Mouse (Mus musculus) gastrocnemius, adult 2 months (tissue): ENCODE results near the gene Afmid. TPM values are rescaled to one million over a fixed set of nuclear protein-coding genes. Genes with fewer than 3 reads are reported as not detected.

Experiments used
- DNase-seq: peaks from one replicate; pipeline ENCODE4 v3.0.0; 2022
- H3K27ac ChIP-seq: fragments of 200-600 bp; 2 replicates; pipeline ENCODE4 v1.8.1; 2022; ENCODE audit warnings: mild to moderate bottlenecking
- H3K4me3 ChIP-seq: fragments of 200-600 bp; 2 replicates; pipeline ENCODE4 v1.8.1; 2022; ENCODE audit warnings: mild to moderate bottlenecking, moderate library complexity
- CTCF ChIP-seq: fragments of 200-600 bp; IDR thresholded peaks from 2 replicates; pipeline ENCODE4 v1.8.1; 2022; ENCODE audit warnings: antibody characterized with exemption, mild to moderate bottlenecking, moderate library complexity
- intact Hi-C: fragments of 180-260 bp; cut with DNase I; formaldehyde crosslinking; loops from one replicate; pipeline ENCODE4 v1.15.1; 2025
- total RNA-seq, 2 experiments: library from RNA; stranded (reverse); gene quantifications; 2 replicates each; pipeline ENCODE4 v1.2.3; 2021

Afmid gene
- total RNA-seq, 2 experiments from 2014 or later = 3.1 to 3.3 TPM

DNA sequence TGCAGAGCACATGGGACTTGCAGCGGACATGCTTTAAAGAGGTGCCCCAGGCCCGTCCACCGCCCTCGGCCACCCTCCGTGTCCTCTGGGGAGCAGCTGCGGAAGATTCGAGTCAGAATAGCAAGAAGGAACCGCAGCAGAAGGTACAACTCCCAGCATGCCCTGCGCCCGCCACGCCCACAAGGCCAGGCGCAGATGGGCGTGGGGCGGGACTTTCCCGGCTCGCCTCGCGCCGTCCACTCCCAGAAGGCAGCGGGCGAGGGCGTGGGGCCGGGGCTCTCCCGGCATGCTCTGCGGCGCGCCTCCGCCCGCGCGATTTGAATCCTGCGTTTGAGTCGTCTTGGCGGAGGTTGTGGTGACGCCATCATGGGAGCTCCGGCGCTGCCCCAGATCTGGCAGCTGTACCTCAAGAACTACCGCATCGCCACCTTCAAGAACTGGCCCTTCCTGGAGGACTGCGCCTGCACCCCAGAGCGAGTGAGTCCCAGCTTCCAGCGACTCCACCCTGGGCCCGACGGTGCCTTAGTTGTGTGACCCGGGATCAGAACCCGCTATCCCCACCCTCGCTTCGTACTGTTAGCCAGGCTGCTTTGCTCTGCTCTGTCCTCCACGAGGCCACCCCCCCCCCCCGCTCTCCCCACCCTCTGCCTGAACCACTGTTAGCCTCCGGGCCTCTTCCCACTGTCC is 23.4 kb downstream of the Afmid start, which contains the start of gene Birc5:
Birc5 (plus strand) TSS at position 267 of the 687 bp plus-strand sequence.
- DNase-seq = peak; percentile 97
- peak within 1 kb of the TSS; percentile 94 for H3K27ac ChIP-seq
- intact Hi-C loops = no loop called here
- no peak for TF ChIP-seq CTCF
- H3K4me3 ChIP-seq = peak within 1 kb of the TSS; percentile 82

DNA sequence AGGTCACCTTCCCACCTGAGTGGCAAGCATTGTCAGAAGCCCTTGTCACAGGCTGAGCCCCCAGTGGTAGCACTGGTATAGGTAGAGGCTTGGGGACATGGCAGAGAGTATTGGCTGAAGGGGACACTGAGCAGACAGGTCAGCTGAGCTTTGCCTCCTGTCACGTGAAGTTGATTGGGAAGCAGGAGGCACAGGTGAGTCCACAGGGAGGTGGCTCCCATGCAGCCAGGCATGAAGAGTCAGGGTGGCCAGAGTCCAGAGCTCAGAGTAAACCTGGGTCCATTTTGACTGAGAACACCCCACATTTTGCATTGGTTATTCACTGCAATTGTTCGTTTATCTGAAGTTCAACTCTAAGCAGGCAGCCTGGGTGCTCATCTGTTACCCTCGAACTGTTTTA is 27.2 kb downstream of the Afmid start:
- H3K4me3 ChIP-seq = no peak overlapping the region
- no peak for DNase-seq
- intact Hi-C loops = no loop called here

DNA sequence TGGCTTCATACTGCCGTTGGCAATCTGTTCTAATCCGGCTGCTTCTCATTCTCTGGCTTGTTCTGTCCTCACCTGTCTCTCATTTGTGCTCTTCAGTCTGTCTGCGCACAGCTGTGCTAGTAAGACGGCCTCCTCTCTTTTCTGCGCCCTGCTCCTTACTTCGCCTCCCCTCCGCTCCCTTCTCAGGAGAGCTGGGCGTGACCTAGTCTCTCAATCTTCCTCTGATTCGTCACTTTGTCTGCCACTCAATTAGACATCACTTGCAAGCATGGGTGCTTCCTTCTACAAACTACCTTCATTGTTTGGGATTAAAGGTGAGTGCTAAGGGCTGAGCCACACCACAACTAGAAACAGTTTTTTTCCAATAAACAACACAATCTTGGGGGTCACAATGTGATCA is 28.5 kb downstream of the Afmid start:
- no peak for DNase-seq
- no peak overlapping the region for H3K4me3 ChIP-seq
- intact Hi-C loops = no loop called here
- H3K27ac ChIP-seq = no peak overlapping the region
- no peak for TF ChIP-seq CTCF

More for the DNA sequence above, 27.2 kb downstream of the Afmid start:
- no peak for TF ChIP-seq CTCF
- H3K27ac ChIP-seq = no peak overlapping the region

DNA sequence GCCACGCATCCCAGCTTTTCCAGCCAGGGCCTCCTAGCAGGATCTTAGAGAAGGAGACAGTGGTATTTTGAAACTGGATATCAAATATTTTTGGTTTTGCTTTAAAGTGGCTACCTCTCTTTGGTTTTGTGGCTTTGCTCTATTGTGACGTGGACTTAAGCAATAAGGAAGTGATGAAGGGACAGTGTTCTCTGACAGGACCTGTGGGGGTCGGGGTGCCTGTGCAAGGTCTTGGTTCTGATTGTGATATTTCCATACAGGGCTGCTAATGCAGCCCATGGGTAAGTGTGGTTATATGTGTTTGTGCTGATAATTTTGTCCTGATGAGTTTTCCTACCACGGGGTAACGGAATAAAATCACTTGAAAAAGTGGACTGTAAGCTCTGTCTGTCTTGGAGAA is 29.6 kb downstream of the Afmid start:
- no peak overlapping the region for H3K27ac ChIP-seq
- intact Hi-C loops = no loop called here
- no peak for DNase-seq
- H3K4me3 ChIP-seq = no peak overlapping the region
- TF ChIP-seq CTCF = no peak

DNA sequence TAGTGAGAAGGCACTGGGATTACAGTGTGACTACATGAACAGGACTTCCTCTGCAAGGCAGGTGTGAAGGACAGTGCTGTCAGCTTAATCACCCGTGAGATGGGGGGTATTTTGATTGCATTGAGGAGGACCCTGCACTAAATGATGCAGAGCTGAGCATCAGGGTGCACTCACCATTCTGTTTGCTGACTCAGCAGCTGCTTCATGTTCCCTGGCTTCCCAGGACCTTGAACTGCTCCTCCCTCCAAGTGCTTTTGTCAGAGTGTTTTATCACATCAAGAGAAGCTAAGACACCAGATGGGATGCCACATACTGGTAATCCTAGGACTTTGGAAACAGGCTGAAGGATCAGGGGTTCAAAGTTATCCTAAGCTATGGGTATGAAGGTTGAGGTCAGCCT is 30.3 kb downstream of the Afmid start:
- H3K27ac ChIP-seq = no peak overlapping the region
- no peak overlapping the region for H3K4me3 ChIP-seq
- TF ChIP-seq CTCF = no peak
- intact Hi-C loops = no loop called here
- DNase-seq = no peak

DNA sequence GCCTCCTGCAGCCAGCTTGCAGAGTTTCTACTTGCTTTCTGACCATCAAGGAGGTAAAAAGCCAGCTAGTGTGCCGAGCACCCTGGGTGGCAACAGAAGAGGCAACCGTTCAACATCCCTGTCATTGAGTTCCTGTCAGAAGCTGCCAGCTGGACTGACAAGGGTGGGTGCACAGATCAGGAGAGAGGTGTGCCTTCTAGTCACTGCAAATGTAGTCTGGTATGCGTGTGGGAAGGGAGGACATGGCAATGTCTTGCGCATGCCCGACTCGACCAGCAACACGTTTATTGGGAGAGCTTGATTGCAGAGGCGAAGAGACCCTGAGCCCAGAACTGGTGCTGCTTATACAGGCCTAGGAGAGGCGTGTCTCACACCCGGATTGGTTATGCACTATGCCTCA is 31.7 kb downstream of the Afmid start:
- DNase-seq = no peak
- TF ChIP-seq CTCF = no peak
- intact Hi-C loops = no loop called here

DNA sequence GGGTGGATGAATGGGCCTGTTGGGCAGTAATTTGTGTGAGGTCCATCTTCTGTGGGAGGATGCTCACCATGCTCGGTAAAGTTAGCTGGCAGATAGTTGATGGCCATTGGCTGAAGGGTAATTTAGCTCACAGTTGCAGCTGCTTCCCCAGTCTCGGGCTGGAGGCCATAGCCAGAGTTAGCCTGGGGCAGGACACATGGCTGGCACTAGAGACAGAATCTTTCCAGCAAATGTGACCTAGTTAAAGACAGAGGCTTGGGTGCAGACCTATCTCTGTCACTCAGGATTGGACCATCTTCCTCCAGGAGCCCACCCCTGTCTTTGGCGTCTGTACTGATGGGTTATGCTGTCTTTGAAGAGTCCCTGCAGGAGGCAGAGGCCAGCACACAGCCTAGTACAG is 32.7 kb downstream of the Afmid start:
- intact Hi-C loops = no loop called here
- TF ChIP-seq CTCF = no peak
- Histone ChIP-seq H3K4me3 (no peak overlapping the region), H3K27ac (no peak overlapping the region)
- peak; percentile 53 for DNase-seq

More for the DNA sequence above, 31.7 kb downstream of the Afmid start:
- Histone ChIP-seq H3K27ac (no peak overlapping the region), H3K4me3 (no peak overlapping the region)

DNA sequence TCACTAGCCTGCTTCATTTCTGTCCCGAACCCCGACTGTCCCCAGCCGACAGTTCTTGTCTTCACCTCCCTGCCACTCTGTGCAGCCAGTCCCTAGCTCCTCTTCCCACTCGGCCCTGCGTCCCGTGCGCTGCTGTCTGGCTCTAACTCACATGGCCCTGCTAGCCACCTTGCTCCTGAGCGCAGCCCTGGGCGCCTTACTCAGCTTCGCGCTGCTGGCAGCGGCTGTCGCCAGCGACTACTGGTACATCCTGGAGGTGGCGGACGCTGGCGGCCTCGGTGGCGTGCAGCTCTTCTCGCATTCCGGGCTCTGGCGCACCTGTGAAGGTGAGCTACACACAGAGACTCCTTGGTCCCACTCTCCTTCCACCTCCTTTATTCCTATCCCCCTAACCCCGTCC is 34.9 kb downstream of the Afmid start, which contains the start of gene Tmem235:
Tmem235 (plus strand) TSS at position 152 of the 400 bp plus-strand sequence.
- no peak within 1 kb of the TSS for H3K4me3 ChIP-seq
- intact Hi-C loops = no loop called here
- TF ChIP-seq CTCF = no peak
- H3K27ac ChIP-seq = no peak within 1 kb of the TSS
- peak; percentile 54 for DNase-seq

DNA sequence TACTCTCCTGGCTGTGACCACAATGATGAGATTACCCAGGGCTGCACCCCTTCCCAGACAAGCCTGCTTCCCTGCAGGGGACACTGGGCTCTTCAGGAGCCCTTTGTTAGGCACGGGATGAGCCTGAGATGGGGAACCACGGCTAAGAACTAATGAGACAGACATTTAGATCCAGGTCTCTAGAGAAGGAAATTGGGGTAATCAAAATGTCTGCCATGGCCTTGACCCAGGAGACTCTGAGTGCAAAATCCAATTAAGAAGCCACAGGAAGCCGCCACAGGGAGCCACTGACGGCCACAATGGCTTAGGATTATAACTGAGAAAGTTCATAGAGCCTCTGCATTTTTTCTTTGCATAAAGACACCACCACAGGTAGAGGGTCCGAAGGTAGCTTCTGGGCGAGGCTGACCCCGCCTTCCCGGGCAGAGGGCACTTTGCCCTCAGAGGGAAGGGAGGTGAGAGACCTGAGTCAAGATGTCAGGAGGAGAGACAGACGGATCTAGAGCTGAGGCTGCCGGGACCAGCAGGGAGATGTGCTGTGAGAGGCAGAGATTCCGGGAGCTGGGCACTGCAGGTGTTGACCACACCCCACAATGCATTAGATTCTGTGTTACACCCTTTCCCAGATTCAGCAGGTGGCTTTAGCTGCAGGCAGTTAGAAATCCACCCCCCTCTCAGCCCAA is 37.6 kb downstream of the Afmid start:
- intact Hi-C loops = no loop called here
- Histone ChIP-seq H3K4me3 (no peak overlapping the region), H3K27ac (no peak overlapping the region)
- TF ChIP-seq CTCF = no peak
- DNase-seq = no peak

DNA sequence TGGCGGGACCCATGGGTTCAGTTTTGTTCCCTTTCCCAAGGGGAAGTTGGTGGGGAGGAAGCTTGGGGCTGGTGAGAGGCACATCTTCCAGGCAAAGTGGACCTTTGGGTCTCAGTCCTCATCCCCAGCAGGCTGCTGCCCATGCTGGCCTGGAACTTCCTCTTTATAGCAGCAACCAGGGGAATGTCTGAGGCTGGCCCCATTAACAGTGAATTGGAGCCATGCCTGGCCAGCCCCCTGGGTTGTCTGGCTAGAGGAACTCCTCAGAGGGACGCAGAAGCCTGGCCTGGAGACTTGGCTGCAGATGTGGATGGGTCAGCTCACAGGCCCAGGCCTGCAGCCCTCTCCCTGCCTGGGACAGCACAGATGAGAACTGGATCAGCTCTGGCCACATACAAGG is 39.1 kb downstream of the Afmid start:
- no peak overlapping the region for H3K4me3 ChIP-seq
- no peak for TF ChIP-seq CTCF
- H3K27ac ChIP-seq = no peak overlapping the region
- intact Hi-C loops = no loop called here
- DNase-seq = no peak

DNA sequence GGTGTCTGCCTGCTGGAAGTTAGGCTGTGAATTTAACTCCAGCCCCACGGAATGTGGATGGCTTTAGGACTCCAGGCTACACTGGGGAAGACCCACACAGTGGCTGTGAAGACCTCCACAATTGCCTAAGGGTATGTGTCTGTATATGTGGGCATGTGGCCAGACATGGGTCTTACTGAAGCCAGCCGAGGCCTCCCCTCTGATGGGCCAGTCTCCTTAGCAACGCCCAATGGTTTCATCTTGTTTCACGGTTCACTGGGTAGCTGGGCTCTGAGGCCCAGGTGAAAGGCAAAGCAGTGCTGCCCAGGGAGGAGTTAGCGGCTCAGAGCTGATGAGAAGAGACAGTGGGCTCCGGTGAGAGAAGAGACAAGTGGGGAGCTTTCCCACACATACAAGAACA is 40.3 kb downstream of the Afmid start:
- no peak overlapping the region for H3K27ac ChIP-seq
- H3K4me3 ChIP-seq = no peak overlapping the region
- intact Hi-C loops = no loop called here
- no peak for DNase-seq
- no peak for TF ChIP-seq CTCF

DNA sequence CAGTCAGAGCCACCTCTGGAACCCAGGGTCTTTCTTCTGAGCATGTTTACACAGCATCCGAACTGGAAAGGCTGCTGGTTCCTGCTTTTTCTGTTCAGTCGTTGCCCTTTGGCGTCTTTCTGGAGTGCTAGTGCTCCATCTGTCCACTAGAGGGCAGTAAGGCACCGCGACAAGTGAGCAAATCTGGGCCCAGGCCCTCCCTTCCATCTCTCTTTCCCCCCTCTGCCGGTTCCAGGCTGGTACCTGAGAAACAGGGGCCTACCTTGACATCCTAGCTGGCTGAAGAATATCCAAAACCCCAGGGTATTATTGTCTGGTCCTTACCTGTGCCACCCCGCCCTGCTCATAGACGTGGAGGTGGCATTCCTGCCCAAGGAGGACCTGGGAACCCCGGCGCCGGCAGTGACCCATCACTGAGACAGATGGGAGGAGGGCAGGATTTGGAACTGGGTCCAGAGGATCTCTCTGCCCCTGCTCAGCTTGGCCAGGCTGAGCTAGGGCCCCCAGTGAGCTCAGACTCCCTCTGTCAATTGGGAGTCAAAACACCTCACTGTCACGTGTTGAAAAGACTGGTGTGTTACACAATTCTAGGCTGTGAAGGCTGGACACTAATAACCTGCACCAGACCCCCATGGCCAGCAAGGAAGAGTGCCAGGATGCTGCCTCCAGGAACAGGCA is 45.1 kb downstream of the Afmid start:
- TF ChIP-seq CTCF = no peak; the same call in none of the 2 replicates
- DNase-seq = peak; percentile 76
- intact Hi-C loops = loop anchor here (1.0 to 2.0 kb wide), 3 partner anchors 40 to 232 kb away; no protein-coding TSS in a partner anchor
- Histone ChIP-seq H3K27ac (no peak overlapping the region), H3K4me3 (no peak overlapping the region)

DNA sequence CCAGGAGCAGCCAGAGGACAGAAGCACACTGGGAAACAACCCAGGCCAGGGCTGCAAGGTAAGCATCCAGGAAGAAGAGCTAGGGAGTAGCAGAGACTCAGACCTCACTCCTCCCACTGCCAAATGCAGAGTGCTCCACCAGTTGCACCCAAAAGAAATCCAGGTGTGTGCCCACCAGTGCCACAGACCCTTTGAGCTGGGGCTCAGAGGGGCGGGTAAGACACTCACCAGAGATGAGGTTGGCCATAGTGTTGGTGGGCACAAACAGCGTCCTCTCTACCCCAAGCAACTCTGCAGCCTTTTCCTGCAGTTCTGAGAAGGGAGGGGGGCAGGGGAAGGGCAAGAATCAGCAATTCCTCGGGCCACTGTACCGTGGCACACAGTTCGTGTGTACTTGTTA is 45.7 kb downstream of the Afmid start:
- intact Hi-C loops = loop anchor here (2.0 kb wide), 1 partner anchor 39 kb away; no protein-coding TSS in a partner anchor
- H3K27ac ChIP-seq = no peak overlapping the region
- H3K4me3 ChIP-seq = no peak overlapping the region
- TF ChIP-seq CTCF = no peak
- no peak for DNase-seq
